Mouse (Mus musculus) liver, embryonic 14.5 days (tissue): ENCODE results near the gene Fgfr2. TPM values are rescaled to one million over a fixed set of nuclear protein-coding genes. Genes with fewer than 3 reads are reported as not detected.

Experiments used
- ATAC-seq: fragments of 200-750 bp; cut with Nextera tagmentation; 2 replicates; pipeline ENCODE4 v1.8.0; 2017; ENCODE audit warnings: moderate number of reproducible peaks, mild to moderate bottlenecking, moderate library complexity; ENCODE audit not compliant: insufficient read depth
- DNase-seq, 3 experiments: peaks; one replicate each; pipeline ENCODE4 v3.0.0-alpha.2; 2012 to 2013; ENCODE audit warnings: low read depth in 3 of 3, low spot score in 3 of 3
- H3K27ac ChIP-seq: fragments of 300-500 bp; sonication (generic); 2 replicates; pipeline ENCODE4 v1.5.1; 2014; ENCODE audit warnings: moderate library complexity, mild to moderate bottlenecking, control low read depth, inconsistent platforms
- H3K27me3 ChIP-seq: fragments of 300-500 bp; sonication (generic); 2 replicates; pipeline ENCODE4 v1.6.1; 2014; ENCODE audit warnings: mild to moderate bottlenecking, low read length, moderate library complexity; ENCODE audit not compliant: control insufficient read depth, insufficient read depth
- H3K36me3 ChIP-seq: fragments of 300-500 bp; sonication (generic); replicated peaks from 2 replicates; pipeline ENCODE4 v1.6.1; 2014; ENCODE audit warnings: low read depth; ENCODE audit not compliant: control insufficient read depth, insufficient read depth
- H3K4me1 ChIP-seq, 2 experiments: fragments of 200-500 bp in 1 of 2; fragments of 300-500 bp in 1 of 2; sonication (generic) in 1 of 2; replicated peaks; 2 replicates each; pipeline ENCODE4 v1.6.1; 2012 to 2014; ENCODE audit warnings: antibody characterized with exemption in 1 of 2, inconsistent platforms in 1 of 2, low read length in 1 of 2; ENCODE audit not compliant: control insufficient read depth in 2 of 2, insufficient read depth in 2 of 2
- H3K4me2 ChIP-seq: fragments of 300-500 bp; sonication (generic); 2 replicates; pipeline ENCODE4 v1.6.1; 2014; ENCODE audit warnings: low read depth, mild to moderate bottlenecking, control low read depth, moderate library complexity
- H3K4me3 ChIP-seq, 2 experiments: fragments of 200-500 bp in 1 of 2; fragments of 300-500 bp in 1 of 2; sonication (generic) in 1 of 2; 2 replicates each; pipeline ENCODE4 v1.5.1; 2012 to 2014; ENCODE audit warnings: low read depth in 2 of 2, low read length in 2 of 2, mild to moderate bottlenecking in 2 of 2, control low read depth in 1 of 2, inconsistent platforms in 1 of 2, moderate library complexity in 1 of 2; ENCODE audit not compliant: insufficient read depth in 1 of 2
- H3K9ac ChIP-seq: fragments of 300-500 bp; sonication (generic); replicated peaks from 2 replicates; pipeline ENCODE4 v1.6.1; 2014; ENCODE audit warnings: mild to moderate bottlenecking, control low read depth, moderate library complexity
- H3K9me3 ChIP-seq: fragments of 300-500 bp; sonication (generic); 2 replicates; pipeline ENCODE4 v1.6.1; 2016; ENCODE audit warnings: low read length, mixed read lengths; ENCODE audit not compliant: control insufficient read depth
- CTCF ChIP-seq: IDR thresholded peaks from 2 replicates; pipeline ENCODE4 v1.5.1; 2016; ENCODE audit warnings: antibody characterized with exemption, low read depth, control low read depth
- EP300 ChIP-seq: IDR thresholded peaks from 2 replicates; pipeline ENCODE4 v1.6.1; 2016; ENCODE audit warnings: antibody characterized with exemption, low read depth
- WGBS: fragments of 180-500 bp; shearing (Covaris S2); extraction: QIAGEN DNeasy Blood & Tissue Kit; methylation state at CpG from one replicate; pipeline ENCODE4 v1.1.7; 2014; ENCODE audit not compliant: insufficient replicate concordance; 5-methylcytosine and 5-hydroxymethylcytosine counted together
- polyA plus RNA-seq, 2 experiments: library from polyadenylated mRNA; depleted of rRNA in 1 of 2; stranded (reverse) in 1 of 2; unstranded in 1 of 2; fragments of >200 nt; fragmentation: Nextera tagmentation in 1 of 2; extraction: Ambion mirVana in 1 of 2; gene quantifications; 2 replicates each; pipeline versions ENCODE4 v1.2.1 to v1.2.3; 2012 to 2014

Fgfr2 gene
- polyA plus RNA-seq, 2 experiments = 7.9 to 8.8 TPM

DNA sequence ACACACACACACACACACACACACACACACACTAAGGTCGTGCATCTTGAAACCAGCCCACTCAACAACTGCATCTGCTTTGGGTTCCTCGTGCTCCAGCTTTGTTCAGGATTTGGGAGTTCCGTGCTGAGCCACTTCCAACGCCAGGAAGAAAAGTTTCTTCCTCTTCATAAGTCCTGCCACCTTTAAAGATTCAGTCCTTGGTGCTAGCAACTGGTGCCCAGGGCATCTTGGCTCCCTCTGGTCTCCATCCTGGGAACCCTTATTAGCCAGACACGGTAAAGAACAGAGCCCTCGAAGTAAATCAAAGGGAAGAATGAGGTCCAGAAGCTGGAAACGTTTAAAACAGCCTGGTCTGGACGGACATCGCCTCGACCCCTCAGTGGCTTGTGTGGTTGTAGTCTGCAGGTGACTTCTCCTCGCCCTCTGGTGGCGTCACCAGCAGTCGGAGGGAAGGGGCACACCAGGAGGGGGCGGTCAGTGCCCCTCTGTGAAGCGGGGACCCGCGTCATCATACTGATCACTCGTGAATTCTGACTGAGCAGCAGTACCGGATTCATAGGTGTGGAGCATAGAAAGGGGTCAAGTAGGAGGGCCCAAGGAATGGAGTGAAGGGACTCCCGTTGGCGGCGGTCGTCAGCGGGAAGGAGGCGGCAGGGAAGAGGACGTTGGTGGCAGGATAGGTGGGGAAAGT, 526.4 kb downstream of the Fgfr2 start:
- H3K9me3 ChIP-seq = no peaks in the 10 kb centered on the region
- no peak overlapping the region for H3K9ac ChIP-seq
- H3K36me3 ChIP-seq = no peaks in the 10 kb centered on the region
- DNase-seq (no peak), ATAC-seq (peak; percentile 41; the same call in 1 of the 2 replicates)
- peak overlapping the region; percentile 77 for H3K4me2 ChIP-seq
- TF ChIP-seq CTCF (peak; percentile 54), EP300 (no peak)
- peaks cover 3 to 16% of the 10 kb centered on the region in 2 experiments; a peak in 3 of 4 replicates for H3K4me1 ChIP-seq
- peaks cover 56% of the 10 kb centered on the region for H3K27me3 ChIP-seq
- H3K4me3 ChIP-seq = peak overlapping the region; percentile 49 to 55
- no peak overlapping the region for H3K27ac ChIP-seq
- WGBS = 5% methylated on average over 26 of the region's 26 CpGs

DNA sequence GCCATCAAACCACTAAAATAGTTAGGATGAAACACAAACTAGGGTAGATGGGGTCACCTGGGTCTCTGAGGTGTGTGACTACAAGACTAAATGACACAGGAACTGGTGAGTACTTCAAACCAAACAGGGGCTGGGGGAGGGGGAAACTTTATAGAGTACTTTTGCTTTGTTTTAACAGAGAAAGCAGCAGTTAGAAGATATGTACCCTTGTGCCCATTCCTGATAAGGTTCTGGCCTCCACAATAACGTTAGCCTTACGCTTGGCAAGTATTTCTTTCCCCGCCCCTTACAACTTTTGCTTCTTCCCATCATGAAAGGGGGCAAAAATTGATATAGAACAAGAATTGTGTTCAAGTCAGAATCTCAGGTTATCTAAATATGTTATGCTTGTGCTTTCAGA, 527.4 kb downstream of the Fgfr2 start:
- H3K4me1 ChIP-seq = peaks cover 3 to 16% of the 10 kb centered on the region in 2 experiments; a peak in 3 of 4 replicates
- no peak overlapping the region for H3K9ac ChIP-seq
- H3K9me3 ChIP-seq = no peaks in the 10 kb centered on the region
- H3K36me3 ChIP-seq = no peaks in the 10 kb centered on the region
- H3K27ac ChIP-seq = no peak overlapping the region
- 17% methylated on average over 3 of the region's 3 CpGs for WGBS
- peak; percentile 77 for ATAC-seq
- peak; percentile 30 to 45 (median 42) for DNase-seq
- no peak overlapping the region for H3K4me3 ChIP-seq
- H3K27me3 ChIP-seq = peaks cover 47% of the 10 kb centered on the region
- TF ChIP-seq EP300 (peak; percentile 83), CTCF (no peak)
- H3K4me2 ChIP-seq = peak overlapping the region; percentile 41

DNA sequence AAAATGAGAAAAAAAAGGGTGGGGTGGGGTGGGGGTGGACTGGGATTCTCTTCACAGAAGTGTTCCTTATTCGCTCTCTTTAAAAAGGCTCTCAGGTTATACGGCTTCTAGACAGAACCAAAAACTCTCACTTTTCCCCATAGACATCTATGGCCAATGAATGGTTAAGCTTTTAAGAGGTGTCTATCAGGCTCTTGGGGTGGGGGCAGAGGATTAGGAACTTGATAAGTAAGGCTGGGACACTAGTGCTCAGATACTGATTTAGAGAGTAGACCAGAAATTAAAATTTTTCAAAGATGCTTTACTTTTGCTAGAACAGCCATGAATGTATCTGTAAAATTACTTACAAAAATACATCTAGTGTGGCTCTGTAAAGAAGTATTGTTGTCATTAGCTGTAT, 528.8 kb downstream of the Fgfr2 start:
- Histone ChIP-seq H3K4me1 (peaks cover 3 to 16% of the 10 kb centered on the region in 2 experiments; a peak in 3 of 4 replicates), H3K9me3 (no peaks in the 10 kb centered on the region), H3K9ac (no peak overlapping the region), H3K36me3 (no peaks in the 10 kb centered on the region), H3K27ac (no peak overlapping the region), H3K4me2 (no peak overlapping the region), H3K4me3 (no peak overlapping the region), H3K27me3 (peaks cover 33% of the 10 kb centered on the region)
- 74% methylated on average over 2 of the region's 2 CpGs for WGBS
- no peak for TF ChIP-seq CTCF
- ATAC-seq (no peak), DNase-seq (no peak)

GRCm38 (mm10) chr7:132593762-132594161, 529.4 kb downstream of the Fgfr2 start:
- Histone ChIP-seq H3K36me3 (no peaks in the 10 kb centered on the region), H3K9ac (no peak overlapping the region), H3K4me1 (peaks cover 3 to 16% of the 10 kb centered on the region in 2 experiments; a peak in 3 of 4 replicates), H3K27ac (no peak overlapping the region), H3K9me3 (no peaks in the 10 kb centered on the region), H3K27me3 (peaks cover 27% of the 10 kb centered on the region), H3K4me3 (no peak overlapping the region), H3K4me2 (no peak overlapping the region)
- ATAC-seq (no peak), DNase-seq (no peak)
- no peak for TF ChIP-seq EP300
- TF ChIP-seq CTCF = no peak
- 62% methylated on average over 2 of the region's 2 CpGs for WGBS

GRCm38 (mm10) chr7:132589610-132590009, 533.5 kb downstream of the Fgfr2 start:
- no peak overlapping the region for H3K9ac ChIP-seq
- no peak overlapping the region for H3K4me2 ChIP-seq
- no peak overlapping the region for H3K4me3 ChIP-seq
- TF ChIP-seq CTCF (no peak), EP300 (no peak)
- DNase-seq = no peak
- no peaks in the 10 kb centered on the region for H3K36me3 ChIP-seq
- H3K27me3 ChIP-seq = no peaks in the 10 kb centered on the region
- WGBS = 53% methylated on average over 5 of the region's 5 CpGs
- no peaks in the 10 kb centered on the region; a peak in 2 of 4 replicates for H3K4me1 ChIP-seq
- no peak overlapping the region for H3K27ac ChIP-seq
- ATAC-seq = no peak
- H3K9me3 ChIP-seq = no peaks in the 10 kb centered on the region
